In the genomic region with DNA sequence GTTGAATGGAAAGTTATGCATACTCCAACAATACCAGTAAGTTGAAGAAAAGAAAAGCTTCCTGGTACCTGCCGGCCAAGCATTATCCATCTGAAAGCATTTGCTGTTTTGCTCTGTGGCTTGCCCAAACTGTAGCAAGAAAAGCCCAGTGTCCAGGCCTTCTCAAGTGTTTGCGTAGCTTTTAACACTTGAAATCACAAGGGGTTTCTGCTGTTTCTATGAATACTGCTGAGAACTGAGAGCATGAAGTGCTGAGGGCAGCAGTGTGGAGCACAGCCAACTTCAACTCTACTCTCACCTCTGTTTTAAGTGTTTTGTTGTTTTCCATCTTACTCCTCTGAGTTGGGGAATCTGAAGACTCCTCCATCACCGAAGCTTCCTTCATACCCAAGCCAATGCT, we compare ENCODE assay signal across 26 mouse cellular contexts. TPM values are rescaled to one million over a fixed set of nuclear protein-coding genes. Genes with fewer than 3 reads are reported as not detected.
"Had no signal": no experiment of that assay in that cellular context is flagged by ENCODE, and none has a peak within 500 bp of the region (broad histone marks: within the 10 kb centered on the region; RNA-seq: fewer than 3 reads in every experiment).

No protein-coding gene starts in this region.

- H3K4me3 ChIP-seq: gastrocnemius, adult 2 months; heart, embryonic 10.5 days; heart, embryonic 12.5 days; hindbrain, embryonic 10.5 days; hindbrain, embryonic 12.5 days; intestine, embryonic 15.5 days; layer of hippocampus, adult 2 months; left cerebral cortex, adult 2 months; limb, embryonic 10.5 days; limb, embryonic 12.5 days had no signal

- ATAC-seq: forebrain, embryonic 16.5 days; hindbrain, embryonic 16.5 days; inflammation-experienced regulatory T-cells, adult 6 months; intestine, embryonic 15.5 days; intestine, postnatal 0 days had no signal

- H3K27me3 ChIP-seq: heart, embryonic 12.5 days; hindbrain, embryonic 12.5 days; intestine, embryonic 15.5 days; limb, embryonic 12.5 days had no signal

- H3K36me3 ChIP-seq: heart, embryonic 10.5 days; heart, embryonic 12.5 days; hindbrain, embryonic 10.5 days; hindbrain, embryonic 12.5 days; intestine, embryonic 15.5 days; limb, embryonic 10.5 days; limb, embryonic 12.5 days had no signal

- H3K9ac ChIP-seq: heart, embryonic 12.5 days; hindbrain, embryonic 12.5 days; hindbrain, embryonic 14.5 days; intestine, embryonic 15.5 days; limb, embryonic 12.5 days had no signal

- H3K4me2 ChIP-seq: heart, embryonic 12.5 days; hindbrain, embryonic 12.5 days; hindbrain, embryonic 14.5 days; intestine, embryonic 15.5 days; limb, embryonic 12.5 days had no signal

- H3K9me3 ChIP-seq: heart, embryonic 10.5 days; heart, embryonic 12.5 days; hindbrain, embryonic 10.5 days; hindbrain, embryonic 12.5 days; intestine, embryonic 15.5 days; limb, embryonic 10.5 days; limb, embryonic 12.5 days had no signal

- H3K27ac ChIP-seq: gastrocnemius, adult 2 months; heart, embryonic 10.5 days; hindbrain, embryonic 10.5 days; hindbrain, embryonic 12.5 days; hindbrain, embryonic 14.5 days; intestine, embryonic 15.5 days; layer of hippocampus, adult 2 months; left cerebral cortex, adult 2 months; limb, embryonic 10.5 days; limb, embryonic 12.5 days had no signal

- H3K4me1 ChIP-seq: heart, embryonic 10.5 days; heart, embryonic 12.5 days; hindbrain, embryonic 10.5 days; hindbrain, embryonic 12.5 days; intestine, embryonic 15.5 days had no signal

- DNase-seq: gastrocnemius, adult 2 months; gastrocnemius, postnatal 10 days; gastrocnemius, postnatal 25 days; heart, adult 18-20 months; heart, postnatal 10 days; heart, postnatal 36 days; kidney, adult 18-20 months; kidney, adult 8-10 months; kidney, postnatal 10 days; kidney, postnatal 25 days; kidney, postnatal 4 days had no signal

RNA-seq across cellular contexts. Expression of a gene that starts 15.5 kb away (rescaled TPM):
- total RNA-seq: granulocyte monocyte progenitor cell, adult 5-6 weeks had no signal
- polyA plus RNA-seq: inflammation-experienced regulatory T-cells, adult 6 months had no signal
